Mouse (Mus musculus): Measurements from ENCODE around the gene Relb.
A peak's percentile ranks its signal among the peaks of the same experiment; 100 is the strongest.

The Relb gene

GRCm38 (mm10) chr7:19586269-19586668 lies 43.0 kb downstream of the Relb start:
- DNase-seq (ENCODE audit: low read depth, low spot score): no peak

- no peak for DNase-seq (ENCODE audit: low read depth, low spot score)
Observed at GRCm38 (mm10) chr7:19580634-19581033, 48.6 kb downstream of the Relb start.

- no peak for DNase-seq (ENCODE audit: low read depth, low spot score)
Observed at GRCm38 (mm10) chr7:19579751-19580150, 49.5 kb downstream of the Relb start.

GRCm38 (mm10) chr7:19578436-19578835 lies 50.8 kb downstream of the Relb start:
- DNase-seq (ENCODE audit: low read depth, low spot score): no peak

GRCm38 (mm10) chr7:19577877-19578414 lies 51.3 kb downstream of the Relb start:
- DNase-seq (ENCODE audit: low read depth, low spot score): no peak

GRCm38 (mm10) chr7:19577141-19577852 lies 51.9 kb downstream of the Relb start, which contains the start of the genes Zfp296 and Gemin7:
TSS of gene Zfp296 (plus strand) at chr7:19577287.
TSS of gene Gemin7 (minus strand) at chr7:19577595.
- DNase-seq (ENCODE audit: low read depth, low spot score): no peak

GRCm38 (mm10) chr7:19575559-19575958 lies 53.7 kb downstream of the Relb start:
- no peak for DNase-seq (ENCODE audit: low read depth, low spot score)

GRCm38 (mm10) chr7:19573776-19574140 lies 55.5 kb downstream of the Relb start:
- DNase-seq (ENCODE audit: low read depth, low spot score): no peak

GRCm38 (mm10) chr7:19572926-19573775 lies 56.1 kb downstream of the Relb start:
- DNase-seq (ENCODE audit: low read depth, low spot score): peak; percentile 71

- DNase-seq (ENCODE audit: low read depth, low spot score): no peak
Observed at GRCm38 (mm10) chr7:19569647-19570046, 59.6 kb downstream of the Relb start.

GRCm38 (mm10) chr7:19567426-19567825 lies 61.8 kb downstream of the Relb start:
- DNase-seq (ENCODE audit: low read depth, low spot score): no peak

- no peak for DNase-seq (ENCODE audit: low read depth, low spot score)
Observed at GRCm38 (mm10) chr7:19565803-19566202, 63.4 kb downstream of the Relb start.

- DNase-seq (ENCODE audit: low read depth, low spot score): no peak
Observed at GRCm38 (mm10) chr7:19564455-19564854, 64.8 kb downstream of the Relb start.

- DNase-seq (ENCODE audit: low read depth, low spot score): no peak
Observed at GRCm38 (mm10) chr7:19563884-19564283, 65.4 kb downstream of the Relb start.

GRCm38 (mm10) chr7:19562643-19563410 lies 66.4 kb downstream of the Relb start, which contains the start of gene Ppp1r37:
TSS of gene Ppp1r37 (minus strand) at chr7:19563076.
- DNase-seq (ENCODE audit: low read depth, low spot score): peak; percentile 41

- peak; percentile 96 for DNase-seq (ENCODE audit: low read depth, low spot score)
Observed at GRCm38 (mm10) chr7:19561765-19562642, 67.2 kb downstream of the Relb start.

GRCm38 (mm10) chr7:19561431-19561764 lies 67.8 kb downstream of the Relb start:
- DNase-seq (ENCODE audit: low read depth, low spot score): no peak

- DNase-seq (ENCODE audit: low read depth, low spot score): no peak
Observed at GRCm38 (mm10) chr7:19560491-19561260, 68.6 kb downstream of the Relb start.

GRCm38 (mm10) chr7:19558965-19559364 lies 70.3 kb downstream of the Relb start:
- DNase-seq (ENCODE audit: low read depth, low spot score): no peak
